In the genomic region with DNA sequence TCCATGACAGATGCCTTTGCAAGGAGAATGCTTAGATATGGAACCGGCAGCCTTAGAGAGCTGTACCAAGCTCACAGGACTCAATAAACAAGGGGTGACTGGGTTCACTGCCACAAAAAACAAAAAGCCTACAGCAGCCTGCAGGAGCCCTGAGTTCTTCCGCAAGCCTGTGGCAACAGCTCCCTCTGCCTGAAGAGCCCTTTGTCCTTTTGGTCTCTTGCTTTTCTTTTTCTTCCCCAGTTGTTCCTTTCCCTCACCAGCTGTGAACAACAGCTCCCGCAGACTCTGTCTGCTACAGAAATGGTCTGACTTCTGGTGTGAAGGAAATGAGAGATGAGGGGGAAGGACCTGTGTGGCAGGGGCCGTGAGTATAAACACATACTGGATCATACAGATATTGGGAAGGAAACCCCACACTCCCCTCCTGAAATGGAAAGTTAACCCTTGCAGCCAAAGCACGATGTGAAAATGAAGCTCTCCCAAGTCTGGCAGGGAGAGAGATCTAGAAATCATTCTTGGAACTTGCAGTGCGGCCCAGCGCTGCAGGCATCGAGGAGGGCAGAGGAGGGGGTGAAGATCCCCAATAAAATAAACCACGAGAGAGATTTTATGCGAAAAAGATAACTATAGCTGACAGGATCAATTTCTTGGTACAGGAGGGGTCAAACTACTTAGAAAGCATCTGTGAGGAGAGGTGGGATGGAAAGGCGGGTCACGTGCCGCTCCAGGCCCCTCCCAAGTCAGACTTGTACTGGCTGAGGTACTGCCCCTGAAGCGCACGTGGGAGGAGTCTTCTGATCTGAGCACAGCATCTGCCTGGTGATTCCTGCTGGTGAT, we compare ENCODE assay signal across 8 mouse cellular contexts.
DNase-seq lines count a peak whose midpoint lies in the region; ATAC-seq and TF ChIP-seq lines count a peak whose summit lies in the region.

No protein-coding gene starts in this region.

- no peak for TF ChIP-seq EP300 in heart, adult 2 months (IDR thresholded peaks at IDR 0.05; ENCODE audit: insufficient read depth, low read depth, low read length)

- H3K36me3 ChIP-seq in heart, adult 2 months (ENCODE audit: control insufficient read depth, insufficient read depth, low read length) = no peaks in the 10 kb centered on the region
- H3K36me3 ChIP-seq in intestine, postnatal 0 days (ENCODE audit: control insufficient read depth, insufficient read depth) = no peaks in the 10 kb centered on the region
- no peaks in the 10 kb centered on the region for H3K36me3 ChIP-seq in limb, embryonic 15.5 days
- no peaks in the 10 kb centered on the region for H3K36me3 ChIP-seq in midbrain, embryonic 15.5 days (replicated peaks)

- no peaks in the 10 kb centered on the region for H3K27me3 ChIP-seq in heart, adult 2 months (ENCODE audit: control insufficient read depth, insufficient read depth, low read length)
- H3K27me3 ChIP-seq in intestine, postnatal 0 days (replicated peaks; ENCODE audit: control insufficient read depth, insufficient read depth, low read length) = no peaks in the 10 kb centered on the region
- no peaks in the 10 kb centered on the region for H3K27me3 ChIP-seq in limb, embryonic 15.5 days
- H3K27me3 ChIP-seq in midbrain, embryonic 15.5 days (replicated peaks) = no peaks in the 10 kb centered on the region

- H3K9me3 ChIP-seq in intestine, postnatal 0 days (ENCODE audit: control insufficient read depth) = no peaks in the 10 kb centered on the region
- no peaks in the 10 kb centered on the region for H3K9me3 ChIP-seq in limb, embryonic 15.5 days
- H3K9me3 ChIP-seq in midbrain, embryonic 15.5 days = no peaks in the 10 kb centered on the region

- H3K27ac ChIP-seq in heart, adult 2 months = no peak overlapping the region; the same call in 1 of the 2 replicates
- H3K27ac ChIP-seq in intestine, postnatal 0 days (ENCODE audit: low read depth, low read length) = no peak overlapping the region
- peak overlapping the region; percentile 54; the same call in 1 of the 2 replicates for H3K27ac ChIP-seq in limb, embryonic 15.5 days
- peak overlapping the region; percentile 63 for H3K27ac ChIP-seq in midbrain, embryonic 15.5 days

- 0 out of 2 replicates have a peak overlapping the region, but pooled peaks have one; percentile 1 for H3K4me3 ChIP-seq in heart, adult 2 months
- peak overlapping the region; percentile 20 for H3K4me3 ChIP-seq in intestine, postnatal 0 days (ENCODE audit: low read depth, low read length)
- peak overlapping the region; percentile 30 for H3K4me3 ChIP-seq in limb, embryonic 15.5 days
- H3K4me3 ChIP-seq in midbrain, embryonic 15.5 days = peak overlapping the region; percentile 23

- peak; percentile 51 for TF ChIP-seq CTCF in heart, adult 2 months (IDR thresholded peaks at IDR 0.05)
- peak; percentile 59 for TF ChIP-seq CTCF in intestine, postnatal 0 days (IDR thresholded peaks at IDR 0.05; ENCODE audit: low read depth)

- DNase-seq in ovary, postnatal 36 days (ENCODE audit: low spot score) = peak; percentile 17
- no peak for DNase-seq in ovary, postnatal 10 days (ENCODE audit: low spot score)
- peak; percentile 78 for DNase-seq in embryo, embryonic 11 days
- peak; percentile 30 to 39 for DNase-seq in heart, adult 2 months
- peak; percentile 55 to 75 for DNase-seq in thymus, postnatal 36 days

- ATAC-seq in intestine, postnatal 0 days = 0 out of 2 replicates have a peak, but pooled peaks have one; percentile 31
- peak; percentile 64; the same call in 1 of the 2 replicates for ATAC-seq in limb, embryonic 15.5 days (ENCODE audit: insufficient number of reproducible peaks, low FRiP score, low TSS enrichment, low read depth)
- peak; percentile 86 for ATAC-seq in midbrain, embryonic 15.5 days (replicated peaks)

- no peaks in the 10 kb centered on the region for H3K79me2 ChIP-seq in heart, adult 2 months (replicated peaks; ENCODE audit: control insufficient read depth, insufficient read depth, low read length)

- no peak for TF ChIP-seq POLR2A in heart, adult 2 months (IDR thresholded peaks at IDR 0.05; ENCODE audit: insufficient read depth, low read depth, low read length)

- intact Hi-C loops in heart, adult 2 months (cut with DNase I) = loop anchor here (5.0 kb wide), 1 partner anchor 190 kb away; no protein-coding TSS in a partner anchor

- 14% methylated on average over 15 of the region's 15 CpGs for WGBS in heart, adult 2 months
- 15% methylated on average over 15 of the region's 15 CpGs for WGBS in intestine, postnatal 0 days
- WGBS in limb, embryonic 15.5 days = 10% methylated on average over 15 of the region's 15 CpGs
- WGBS in midbrain, embryonic 15.5 days = 5% methylated on average over 15 of the region's 15 CpGs

- H3K4me1 ChIP-seq in heart, adult 2 months (ENCODE audit: control insufficient read depth, insufficient read depth, low read length) = peaks cover 3% of the 10 kb centered on the region; the same call in 1 of the 2 replicates
- no peaks in the 10 kb centered on the region for H3K4me1 ChIP-seq in intestine, postnatal 0 days (replicated peaks; ENCODE audit: control insufficient read depth, insufficient read depth, low read length)
- peaks cover 18% of the 10 kb centered on the region for H3K4me1 ChIP-seq in limb, embryonic 15.5 days
- H3K4me1 ChIP-seq in midbrain, embryonic 15.5 days = peaks cover 26% of the 10 kb centered on the region

- no peak overlapping the region for H3K9ac ChIP-seq in heart, adult 2 months (ENCODE audit: low read depth, low read length)
- peak overlapping the region; percentile 22; the same call in 1 of the 2 replicates for H3K9ac ChIP-seq in intestine, postnatal 0 days (ENCODE audit: low read depth, low read length)
- H3K9ac ChIP-seq in limb, embryonic 15.5 days = no peak overlapping the region
- H3K9ac ChIP-seq in midbrain, embryonic 15.5 days = 0 out of 2 replicates have a peak overlapping the region, but pooled peaks have one; percentile 5

- peak overlapping the region; percentile 56 for H3K4me2 ChIP-seq in intestine, postnatal 0 days (replicated peaks; ENCODE audit: low read depth)
- H3K4me2 ChIP-seq in limb, embryonic 15.5 days = peak overlapping the region; percentile 45
- peak overlapping the region; percentile 46 for H3K4me2 ChIP-seq in midbrain, embryonic 15.5 days

Comparison
In these comparisons a context has a peak if more than half of its experiments do, and no peak if none do; other contexts are left out.
1. H3K27ac ChIP-seq: peak in limb, embryonic 15.5 days (single experiment) and midbrain, embryonic 15.5 days (single experiment); none in heart, adult 2 months (single experiment) and intestine, postnatal 0 days (single experiment).
2. H3K9ac ChIP-seq: peak in intestine, postnatal 0 days (single experiment) and midbrain, embryonic 15.5 days (single experiment); none in heart, adult 2 months (single experiment) and limb, embryonic 15.5 days (single experiment).
3. ATAC-seq: peak in every context shown above with its lines; median percentile 86 in midbrain, embryonic 15.5 days; 64 in limb, embryonic 15.5 days; 31 in intestine, postnatal 0 days.
4. Peak in every context shown above with its lines, with median percentiles within 50 percentile points of each other: H3K4me3 ChIP-seq and H3K4me2 ChIP-seq.